Mouse (Mus musculus) midbrain, postnatal 0 days (tissue): ENCODE measurements at regions not wholly inside any gene's neighbourhood (a gene's known extent, or its start where the extent isn't known, plus 50 kb on each side); places are given as distances from the start of the nearest gene placed in this dataset.

Source experiments
- ATAC-seq: fragments of 200-750 bp; cut with Nextera tagmentation; 2 replicates; pipeline ENCODE4 v1.8.0; 2017; ENCODE audit warnings: moderate number of reproducible peaks, mild to moderate bottlenecking, moderate TSS enrichment, moderate library complexity; ENCODE audit not compliant: low FRiP score
- DNase-seq: peaks from one replicate; pipeline ENCODE4 v3.0.0-alpha.2; 2015; ENCODE audit warnings: low spot score
- H3K27ac ChIP-seq: fragments of 300-500 bp; sonication (generic); 2 replicates; pipeline ENCODE4 v1.5.1; 2014; ENCODE audit warnings: low read depth, mild to moderate bottlenecking, low read length, mixed read lengths
- H3K27me3 ChIP-seq: fragments of 300-500 bp; sonication (generic); 2 replicates; pipeline ENCODE4 v1.6.1; 2014; ENCODE audit warnings: low read length, control low read depth, mixed read lengths; ENCODE audit not compliant: insufficient read depth
- H3K36me3 ChIP-seq: fragments of 300-500 bp; sonication (generic); 2 replicates; pipeline ENCODE4 v1.6.1; 2014; ENCODE audit warnings: low read length, control low read depth, mixed read lengths; ENCODE audit not compliant: insufficient read depth
- H3K4me1 ChIP-seq: fragments of 300-500 bp; sonication (generic); 2 replicates; pipeline ENCODE4 v1.6.1; 2014; ENCODE audit warnings: mild to moderate bottlenecking, control low read depth, antibody characterized with exemption, low read length, mixed read lengths; ENCODE audit not compliant: insufficient read depth
- H3K4me2 ChIP-seq: fragments of 300-500 bp; sonication (generic); 2 replicates; pipeline ENCODE4 v1.6.1; 2014; ENCODE audit warnings: low read depth, mild to moderate bottlenecking, low read length, mixed read lengths; ENCODE audit not compliant: poor library complexity, severe bottlenecking
- H3K4me3 ChIP-seq: fragments of 300-500 bp; sonication (generic); 2 replicates; pipeline ENCODE4 v1.5.1; 2014; ENCODE audit warnings: low read depth, mild to moderate bottlenecking, low read length, moderate library complexity
- H3K9ac ChIP-seq: fragments of 300-500 bp; sonication (generic); replicated peaks from 2 replicates; pipeline ENCODE4 v1.6.1; 2014; ENCODE audit warnings: mild to moderate bottlenecking, low read length, moderate library complexity, mixed read lengths; ENCODE audit not compliant: poor library complexity, severe bottlenecking
- H3K9me3 ChIP-seq: fragments of 300-500 bp; sonication (generic); 2 replicates; pipeline ENCODE4 v1.6.1; 2016; ENCODE audit warnings: low read length, control low read depth
- CTCF ChIP-seq: IDR thresholded peaks from 2 replicates; pipeline ENCODE4 v1.5.1; 2016; ENCODE audit warnings: antibody characterized with exemption, mild to moderate bottlenecking
- WGBS: fragments of 180-500 bp; shearing (Covaris S2); extraction: QIAGEN DNeasy Blood & Tissue Kit; methylation state at CpG from one replicate; pipeline ENCODE4 v1.1.7; 2014; 5-methylcytosine and 5-hydroxymethylcytosine counted together

- 77% methylated on average over 2 of the region's 2 CpGs for whole genome bisulfite sequencing
Measured at GRCm38 (mm10) chr10:44881967-44882366, 185.0 kb upstream of the Prep start.

DNA sequence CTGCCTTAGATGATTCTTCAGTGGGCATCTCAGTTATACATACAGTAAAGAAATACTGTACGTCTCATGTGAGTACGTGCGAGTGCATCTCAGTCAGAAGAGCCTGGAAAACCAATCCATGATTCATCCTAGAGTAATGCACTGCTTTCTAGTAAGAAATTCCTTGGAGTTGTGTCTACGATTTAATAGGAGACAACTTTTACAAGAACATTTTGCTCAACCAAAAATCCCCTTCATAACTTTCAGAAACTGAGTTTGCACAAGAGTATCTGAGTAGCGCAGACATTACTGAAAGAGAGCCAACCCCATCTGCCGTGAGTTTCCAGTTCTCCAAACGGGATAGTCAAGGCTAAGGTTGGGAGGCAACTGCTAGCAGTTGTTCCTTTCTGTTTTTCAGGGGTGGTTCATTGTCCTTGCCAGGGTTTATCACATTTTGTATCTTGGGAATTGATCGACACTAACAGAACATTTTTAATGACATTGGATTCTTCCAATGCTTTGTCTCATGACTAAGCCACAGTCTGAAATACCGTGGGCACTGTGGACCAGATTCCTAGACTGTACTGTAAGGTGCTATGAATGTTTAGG is 189.8 kb upstream of the Prep start:
- 93% methylated on average over 9 of the region's 9 CpGs for WGBS
- Histone ChIP-seq H3K27ac (no peak overlapping the region), H3K36me3 (no peaks in the 10 kb centered on the region), H3K4me3 (no peak overlapping the region), H3K27me3 (no peaks in the 10 kb centered on the region), H3K4me1 (no peaks in the 10 kb centered on the region), H3K9me3 (no peaks in the 10 kb centered on the region), H3K4me2 (no peak overlapping the region), H3K9ac (no peak overlapping the region)
- ATAC-seq (no peak), DNase-seq (no peak)
- TF ChIP-seq CTCF = no peak

More at GRCm38 (mm10) chr10:44881967-44882366, 185.0 kb upstream of the Prep start:
- Histone ChIP-seq H3K4me1 (no peaks in the 10 kb centered on the region), H3K27me3 (no peaks in the 10 kb centered on the region), H3K9me3 (no peaks in the 10 kb centered on the region), H3K27ac (no peak overlapping the region), H3K36me3 (no peaks in the 10 kb centered on the region), H3K9ac (no peak overlapping the region), H3K4me3 (no peak overlapping the region), H3K4me2 (no peak overlapping the region)
- DNase-seq = no peak
- ATAC-seq = no peak
- no peak for TF ChIP-seq CTCF

- no peak overlapping the region for H3K4me2 ChIP-seq
- H3K9ac ChIP-seq = no peak overlapping the region
- no peak overlapping the region for H3K27ac ChIP-seq
- no peaks in the 10 kb centered on the region for H3K4me1 ChIP-seq
- WGBS = 84% methylated on average over 5 of the region's 5 CpGs
- ATAC-seq = no peak
- TF ChIP-seq CTCF = no peak
- H3K27me3 ChIP-seq = no peaks in the 10 kb centered on the region
- no peak overlapping the region for H3K4me3 ChIP-seq
- DNase-seq = no peak
- H3K9me3 ChIP-seq = no peaks in the 10 kb centered on the region
- H3K36me3 ChIP-seq = no peaks in the 10 kb centered on the region
Measured at GRCm38 (mm10) chr10:44873642-44874285, 193.2 kb upstream of the Prep start.

DNA sequence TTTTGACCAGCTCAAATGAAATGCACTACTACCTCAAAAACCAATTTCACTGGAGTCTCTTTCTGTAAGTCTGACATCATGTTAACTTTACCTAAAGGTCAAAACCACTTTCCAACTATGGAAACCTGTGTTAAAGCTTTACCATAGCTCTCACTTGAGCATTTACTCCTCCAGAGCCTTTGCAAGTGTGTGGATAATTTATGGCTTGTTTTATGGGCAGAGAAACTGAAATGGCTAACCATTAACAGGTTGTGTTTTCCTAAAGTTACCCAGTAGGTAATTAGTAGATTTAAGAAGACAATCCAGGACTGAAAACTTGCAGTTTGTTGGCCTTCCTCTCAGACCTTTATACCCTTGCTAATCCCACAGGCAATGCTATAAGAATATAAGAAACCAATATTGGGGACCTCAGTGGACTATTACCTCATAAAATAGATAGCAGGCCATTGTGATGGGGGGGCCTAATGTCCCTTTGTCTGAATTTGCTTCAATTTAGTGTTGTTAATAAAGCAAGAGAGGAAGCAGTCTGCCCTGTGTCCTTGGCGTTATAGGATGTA is 202.7 kb upstream of the Prep start:
- H3K27me3 ChIP-seq = no peaks in the 10 kb centered on the region
- no peaks in the 10 kb centered on the region for H3K9me3 ChIP-seq
- no peak overlapping the region for H3K9ac ChIP-seq
- H3K4me2 ChIP-seq = no peak overlapping the region
- WGBS = 93% methylated on average over 1 of the region's 1 CpGs
- no peak overlapping the region for H3K27ac ChIP-seq
- H3K4me1 ChIP-seq = no peaks in the 10 kb centered on the region
- ATAC-seq (no peak), DNase-seq (no peak)
- no peaks in the 10 kb centered on the region for H3K36me3 ChIP-seq
- TF ChIP-seq CTCF = no peak
- H3K4me3 ChIP-seq = no peak overlapping the region

DNA sequence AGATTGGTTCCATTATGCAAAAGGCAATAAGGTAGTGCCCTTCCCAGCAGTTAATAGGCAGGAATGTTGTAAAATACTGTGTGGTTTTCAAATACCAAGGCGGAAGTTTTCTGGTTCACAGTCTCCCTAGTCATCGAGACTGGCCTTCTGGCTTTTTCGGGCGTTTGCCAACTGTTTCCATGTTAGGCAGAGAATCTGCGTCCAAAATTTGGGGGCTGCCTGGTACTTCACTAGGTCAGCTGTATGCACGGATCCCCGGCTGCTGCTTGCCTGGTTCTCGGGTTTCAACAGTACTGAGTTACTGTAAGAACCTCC is 204.7 kb upstream of the Prep start:
- WGBS = 82% methylated on average over 8 of the region's 8 CpGs

GRCm38 (mm10) chr10:44861671-44862359 is 205.2 kb upstream of the Prep start:
- no peak overlapping the region for H3K4me3 ChIP-seq
- no peak for DNase-seq
- H3K4me1 ChIP-seq = no peaks in the 10 kb centered on the region
- no peak overlapping the region for H3K4me2 ChIP-seq
- no peak overlapping the region for H3K27ac ChIP-seq
- no peak for TF ChIP-seq CTCF
- WGBS = 79% methylated on average over 10 of the region's 10 CpGs
- H3K9ac ChIP-seq = no peak overlapping the region
- no peaks in the 10 kb centered on the region for H3K9me3 ChIP-seq
- H3K36me3 ChIP-seq = no peaks in the 10 kb centered on the region
- no peak for ATAC-seq
- H3K27me3 ChIP-seq = no peaks in the 10 kb centered on the region

More for the DNA sequence above, 204.7 kb upstream of the Prep start:
- DNase-seq = no peak
- no peak overlapping the region for H3K27ac ChIP-seq
- no peak overlapping the region for H3K4me3 ChIP-seq
- H3K27me3 ChIP-seq = no peaks in the 10 kb centered on the region
- no peak overlapping the region for H3K9ac ChIP-seq
- no peaks in the 10 kb centered on the region for H3K4me1 ChIP-seq
- no peak for TF ChIP-seq CTCF
- H3K4me2 ChIP-seq = no peak overlapping the region
- no peaks in the 10 kb centered on the region for H3K9me3 ChIP-seq
- no peaks in the 10 kb centered on the region for H3K36me3 ChIP-seq
- ATAC-seq = no peak
